Mouse (Mus musculus): Measurements from ENCODE around the gene Nup160.

The Nup160 gene

GRCm38 (mm10) chr2:90677007-90677406 is at the start of gene Nup160:
Gene Nup160 (plus strand): TSS chr2:90677215.
- DNase-seq (ENCODE audit: low spot score in 2 of 2), result no peak

- no peak for DNase-seq (ENCODE audit: low spot score in 2 of 2)
Observed at GRCm38 (mm10) chr2:90628261-90628660, 48.8 kb upstream of the Nup160 start.

- DNase-seq (ENCODE audit: low spot score in 2 of 2), result no peak
Observed at GRCm38 (mm10) chr2:90629552-90629951, 47.5 kb upstream of the Nup160 start.

- DNase-seq (ENCODE audit: low spot score in 2 of 2), result no peak
Observed at GRCm38 (mm10) chr2:90631938-90632733, 44.9 kb upstream of the Nup160 start.

GRCm38 (mm10) chr2:90634671-90635070 is 42.3 kb upstream of the Nup160 start:
- DNase-seq (ENCODE audit: low spot score in 2 of 2), result no peak

- DNase-seq (ENCODE audit: low spot score in 2 of 2), result no peak
Observed at GRCm38 (mm10) chr2:90635085-90635723, 41.8 kb upstream of the Nup160 start.

GRCm38 (mm10) chr2:90636853-90637252 is 40.2 kb upstream of the Nup160 start:
- no peak for DNase-seq (ENCODE audit: low spot score in 2 of 2)

- DNase-seq (ENCODE audit: low spot score in 2 of 2), result no peak
Observed at GRCm38 (mm10) chr2:90638986-90639746, 37.8 kb upstream of the Nup160 start.

- DNase-seq (ENCODE audit: low spot score in 2 of 2), result no peak
Observed at GRCm38 (mm10) chr2:90639747-90640699, 37.0 kb upstream of the Nup160 start.

GRCm38 (mm10) chr2:90641007-90641709 is 35.9 kb upstream of the Nup160 start:
- DNase-seq (ENCODE audit: low spot score in 2 of 2), result no peak

- DNase-seq (ENCODE audit: low spot score in 2 of 2), result no peak
Observed at GRCm38 (mm10) chr2:90641710-90642039, 35.3 kb upstream of the Nup160 start.

GRCm38 (mm10) chr2:90647084-90647483 is 29.9 kb upstream of the Nup160 start:
- no peak for DNase-seq (ENCODE audit: low spot score in 2 of 2)

GRCm38 (mm10) chr2:90649405-90649804 is 27.6 kb upstream of the Nup160 start:
- no peak for DNase-seq (ENCODE audit: low spot score in 2 of 2)

- no peak for DNase-seq (ENCODE audit: low spot score in 2 of 2)
Observed at GRCm38 (mm10) chr2:90649965-90650364, 27.1 kb upstream of the Nup160 start.

- DNase-seq (ENCODE audit: low spot score in 2 of 2), result no peak
Observed at GRCm38 (mm10) chr2:90652101-90652500, 24.9 kb upstream of the Nup160 start.

GRCm38 (mm10) chr2:90652993-90653392 is 24.0 kb upstream of the Nup160 start:
- DNase-seq (ENCODE audit: low spot score in 2 of 2), result no peak

- DNase-seq (ENCODE audit: low spot score in 2 of 2), result no peak
Observed at GRCm38 (mm10) chr2:90655449-90655848, 21.6 kb upstream of the Nup160 start.

GRCm38 (mm10) chr2:90658613-90659012 is 18.4 kb upstream of the Nup160 start:
- no peak for DNase-seq (ENCODE audit: low spot score in 2 of 2)

- DNase-seq (ENCODE audit: low spot score in 2 of 2), result no peak
Observed at GRCm38 (mm10) chr2:90659016-90659415, 18.0 kb upstream of the Nup160 start.

GRCm38 (mm10) chr2:90659639-90660038 is 17.4 kb upstream of the Nup160 start:
- DNase-seq (ENCODE audit: low spot score in 2 of 2), result no peak

- no peak for DNase-seq (ENCODE audit: low spot score in 2 of 2)
Observed at GRCm38 (mm10) chr2:90660947-90661346, 16.1 kb upstream of the Nup160 start.

Data from frontal cortex, postnatal 10 days (tissue).